12 mouse cellular contexts compared by ENCODE assay signal in genomic region chr8:122030965-122031364, GRCm38 (mm10).
DNase-seq lines count a peak whose midpoint lies in the region; ATAC-seq and TF ChIP-seq lines count a peak whose summit lies in the region.
"Had no signal": no experiment of that assay in that cellular context is flagged by ENCODE, and none has a peak within 500 bp of the region (broad histone marks: within the 10 kb centered on the region; RNA-seq: fewer than 3 reads in every experiment).

No protein-coding gene starts in this region.

- no peak for TF ChIP-seq POLR2A in cerebellum, adult 2 months (IDR thresholded peaks at IDR 0.05; ENCODE audit: borderline replicate concordance, insufficient read depth, low read length)
- TF ChIP-seq POLR2A in myocyte (IDR thresholded peaks at IDR 0.05; ENCODE audit: insufficient read length, low read depth): no peak

- no peak for ATAC-seq in hindbrain, embryonic 11.5 days (ENCODE audit: low FRiP score)
- no peak; the same call in 1 of the 2 replicates for ATAC-seq in kidney, embryonic 14.5 days (ENCODE audit: low FRiP score, low TSS enrichment)
- ATAC-seq: intestine, embryonic 16.5 days had no signal

- H3K36me3 ChIP-seq in hindbrain, embryonic 11.5 days (ENCODE audit: control insufficient read depth, insufficient read depth, low read length): peaks cover 4% of the 10 kb centered on the region; the same call in 1 of the 2 replicates
- H3K36me3 ChIP-seq in hindbrain, embryonic 10.5 days: peaks cover 14% of the 10 kb centered on the region
- H3K36me3 ChIP-seq in myocyte (ENCODE audit: control insufficient read depth, insufficient read depth): no peaks in the 10 kb centered on the region
- peaks cover 17% of the 10 kb centered on the region for H3K36me3 ChIP-seq in kidney, embryonic 14.5 days (ENCODE audit: control insufficient read depth, insufficient read depth, low read length)

- WGBS in hindbrain, embryonic 11.5 days: 36% methylated on average over 7 of the region's 7 CpGs
- 28% methylated on average over 7 of the region's 7 CpGs for WGBS in hindbrain, embryonic 10.5 days
- WGBS in cerebellum, adult 2 months: 6% methylated on average over 7 of the region's 7 CpGs
- 45% methylated on average over 7 of the region's 7 CpGs for WGBS in kidney, embryonic 14.5 days

- no peak overlapping the region for H3K4me3 ChIP-seq in hindbrain, embryonic 11.5 days (ENCODE audit: low read depth, low read length)
- no peak overlapping the region for H3K4me3 ChIP-seq in hindbrain, embryonic 10.5 days
- no peak overlapping the region for H3K4me3 ChIP-seq in cerebellum, adult 2 months (replicated peaks; ENCODE audit: insufficient read depth, low read depth, low read length)
- H3K4me3 ChIP-seq in myocyte: no peak overlapping the region
- no peak overlapping the region for H3K4me3 ChIP-seq in kidney, embryonic 14.5 days (ENCODE audit: low read length)
- H3K4me3 ChIP-seq: layer of hippocampus, adult 2 months; megakaryocyte, embryonic 14.5 days had no signal

- no peak overlapping the region for H3K9ac ChIP-seq in hindbrain, embryonic 11.5 days (ENCODE audit: low read depth, low read length)
- no peak overlapping the region for H3K9ac ChIP-seq in kidney, embryonic 14.5 days (ENCODE audit: low read depth, low read length)
- H3K9ac ChIP-seq: lung, embryonic 14.5 days had no signal

- DNase-seq in hindbrain, embryonic 11.5 days (ENCODE audit: low spot score): peak; percentile 9
- DNase-seq in hindbrain, embryonic 10.5 days (ENCODE audit: low spot score): no peak
- DNase-seq in cerebellum, adult 2 months: peak; percentile 65
- peak; percentile 58 to 68 for DNase-seq in cerebellum, postnatal 25 days
- no peak for DNase-seq in testis, postnatal 10 days (ENCODE audit: low spot score)
- DNase-seq: lung, embryonic 14.5 days; thymus, postnatal 4 days had no signal

- H3K4me2 ChIP-seq in hindbrain, embryonic 11.5 days (replicated peaks; ENCODE audit: low read depth, low read length): no peak overlapping the region
- H3K4me2 ChIP-seq in myocyte (ENCODE audit: low read depth): peak overlapping the region; percentile 43
- H3K4me2 ChIP-seq in kidney, embryonic 14.5 days (replicated peaks; ENCODE audit: low read depth, low read length): no peak overlapping the region
- H3K4me2 ChIP-seq: lung, embryonic 14.5 days had no signal

- no peak for TF ChIP-seq CTCF in cerebellum, adult 2 months (IDR thresholded peaks at IDR 0.05; ENCODE audit: borderline replicate concordance, insufficient read depth, low read depth, low read length)

- H3ac ChIP-seq in myocyte (ENCODE audit: control insufficient read depth, insufficient read length): no peak overlapping the region

- no peaks in the 10 kb centered on the region for H3K27me3 ChIP-seq in hindbrain, embryonic 11.5 days (ENCODE audit: control insufficient read depth, insufficient read depth, low read length)
- H3K27me3 ChIP-seq in hindbrain, embryonic 10.5 days (ENCODE audit: insufficient read depth, poor library complexity, severe bottlenecking): no peaks in the 10 kb centered on the region
- no peaks in the 10 kb centered on the region for H3K27me3 ChIP-seq in cerebellum, adult 2 months (ENCODE audit: control insufficient read depth, insufficient read depth, low read length)
- H3K27me3 ChIP-seq in myocyte (ENCODE audit: control insufficient read depth, insufficient read depth, insufficient read length): no peaks in the 10 kb centered on the region
- H3K27me3 ChIP-seq in kidney, embryonic 14.5 days (ENCODE audit: control insufficient read depth, insufficient read depth, low read length): no peaks in the 10 kb centered on the region

- H3K27ac ChIP-seq in hindbrain, embryonic 11.5 days (ENCODE audit: low read depth, low read length): no peak overlapping the region
- H3K27ac ChIP-seq in hindbrain, embryonic 10.5 days: no peak overlapping the region
- H3K27ac ChIP-seq in cerebellum, adult 2 months (ENCODE audit: insufficient read depth, low read length): no peak overlapping the region
- no peak overlapping the region for H3K27ac ChIP-seq in kidney, embryonic 14.5 days (ENCODE audit: low read depth, low read length)
- H3K27ac ChIP-seq: layer of hippocampus, adult 2 months had no signal

- no peaks in the 10 kb centered on the region for H3K79me2 ChIP-seq in myocyte (ENCODE audit: control insufficient read depth, insufficient read depth)

- peaks cover 4% of the 10 kb centered on the region for H3K4me1 ChIP-seq in hindbrain, embryonic 11.5 days (replicated peaks; ENCODE audit: control insufficient read depth, insufficient read depth, low read length)
- peaks cover 41% of the 10 kb centered on the region for H3K4me1 ChIP-seq in hindbrain, embryonic 10.5 days (replicated peaks)
- H3K4me1 ChIP-seq in cerebellum, adult 2 months (ENCODE audit: control insufficient read depth, insufficient read depth, low read length): peaks cover 27% of the 10 kb centered on the region
- H3K4me1 ChIP-seq in kidney, embryonic 14.5 days (ENCODE audit: control insufficient read depth, insufficient read depth, low read length): peaks cover 12% of the 10 kb centered on the region; the same call in 1 of the 2 replicates

- H3K9me3 ChIP-seq in hindbrain, embryonic 11.5 days (ENCODE audit: control insufficient read depth, low read length): no peaks in the 10 kb centered on the region
- H3K9me3 ChIP-seq in hindbrain, embryonic 10.5 days: no peaks in the 10 kb centered on the region
- H3K9me3 ChIP-seq in kidney, embryonic 14.5 days (ENCODE audit: control insufficient read depth, low read length): no peaks in the 10 kb centered on the region
- H3K9me3 ChIP-seq: megakaryocyte, embryonic 14.5 days had no signal

TF ChIP-seq in myocyte, 11 proteins besides CTCF, POLR2A, EP300 and RAD21:
- TF ChIP-seq MYOG (IDR thresholded peaks at IDR 0.05; ENCODE audit: control insufficient read depth in 1 of 3, insufficient read depth in 1 of 3, insufficient read length in 2 of 3, low read depth in 2 of 3) (peak in 2 of 3 experiments; percentile 58 to 83), REST (IDR thresholded peaks at IDR 0.05; ENCODE audit: insufficient read depth, insufficient read length) (no peak), USF1 (IDR thresholded peaks at IDR 0.05; ENCODE audit: low read depth) (no peak), CEBPB (IDR thresholded peaks at IDR 0.05; ENCODE audit: insufficient read depth, poor library complexity, severe bottlenecking) (no peak), MAX (IDR thresholded peaks at IDR 0.05; ENCODE audit: low read depth) (no peak), POLR2AphosphoS2 (IDR thresholded peaks at IDR 0.05; ENCODE audit: insufficient read length, low read depth) (no peak), SRF (IDR thresholded peaks at IDR 0.05; ENCODE audit: control insufficient read depth, insufficient read length, low read depth) (no peak), E2F4 (IDR thresholded peaks at IDR 0.05; ENCODE audit: insufficient read depth) (no peak), MYOD1 (IDR thresholded peaks at IDR 0.05; ENCODE audit: control insufficient read depth in 1 of 3, insufficient read length in 2 of 3, low read depth in 2 of 3) (peak; percentile 19 to 79 (median 69)), TCF12 (IDR thresholded peaks at IDR 0.05; ENCODE audit: insufficient read depth, poor library complexity, severe bottlenecking) (no peak), TCF3 (IDR thresholded peaks at IDR 0.05; ENCODE audit: insufficient read length, low read depth) (peak; percentile 27)

Comparison
In these comparisons a context has a peak if more than half of its experiments do, and no peak if none do; other contexts are left out.
1. DNase-seq: peak in hindbrain, embryonic 11.5 days (single experiment), cerebellum, adult 2 months (2 of 2) and cerebellum, postnatal 25 days (2 of 2); none in hindbrain, embryonic 10.5 days (single experiment) and testis, postnatal 10 days (single experiment).